Mouse (Mus musculus): Measurements from ENCODE around the gene Uqcrc1. TPM values are rescaled to one million over a fixed set of nuclear protein-coding genes. Genes with fewer than 3 reads are reported as not detected.

Uqcrc1 gene
- polyA plus RNA-seq, 1 experiment, result 1,216 TPM

GRCm38 (mm10) chr9:108985710-108986109 is 49.3 kb downstream of the Uqcrc1 start, which contains the start of gene Ucn2:
Gene Ucn2 (plus strand): TSS chr9:108986010.
- TF ChIP-seq CTCF (IDR thresholded peaks at IDR 0.05; ENCODE audit: extremely low read depth, insufficient read length, insufficient replicate concordance, low read depth, low read length) (no peak), POLR2A (IDR thresholded peaks at IDR 0.05; ENCODE audit: low read depth, low read length) (no peak)
- 76% methylated on average over 4 of the region's 4 CpGs for WGBS
- Histone ChIP-seq H3K27me3 (ENCODE audit: control insufficient read depth, insufficient read depth, low read length) (no peaks in the 10 kb centered on the region), H3K36me3 (ENCODE audit: control insufficient read depth, insufficient read depth, low read length) (no peaks in the 10 kb centered on the region), H3K27ac (ENCODE audit: insufficient read depth, low read depth, low read length) (no peak within 1 kb of the TSS), H3K4me1 (ENCODE audit: control insufficient read depth, insufficient read depth, insufficient read length, low read length) (peaks cover 29% of the 10 kb centered on the region), H3K4me3 (ENCODE audit: low read depth, low read length) (no peak within 1 kb of the TSS)

DNA sequence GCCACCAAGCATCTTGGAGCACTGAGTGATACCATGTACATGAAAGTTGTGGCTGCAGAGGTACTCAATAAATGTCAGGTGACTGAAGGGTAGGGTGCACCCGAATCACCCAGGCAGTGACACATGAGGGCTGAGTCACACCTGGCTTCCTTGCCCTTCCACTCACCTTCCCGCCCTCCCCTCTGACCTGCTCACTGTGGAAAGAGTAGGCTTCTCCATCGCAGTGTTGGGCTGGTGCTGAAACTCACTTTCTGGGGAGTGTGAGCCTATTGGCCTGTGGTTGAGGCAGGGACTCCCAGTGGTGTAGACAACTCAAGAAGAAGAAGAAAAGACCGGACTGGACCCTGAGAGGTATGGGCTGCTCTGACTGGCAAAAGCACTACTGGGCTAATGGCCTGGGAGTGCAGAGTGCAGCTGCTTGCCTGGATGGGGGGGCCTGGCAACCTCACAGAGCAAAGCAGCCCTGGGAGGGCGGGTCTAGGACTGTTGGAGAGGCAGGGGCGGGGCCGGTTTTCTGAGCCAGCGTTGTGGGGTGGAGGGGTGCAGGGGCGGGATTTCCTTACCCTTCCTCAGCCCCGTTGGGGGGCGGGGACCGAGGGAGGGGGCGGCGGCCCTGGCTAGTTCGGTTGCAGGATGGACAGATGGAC is 51.4 kb downstream of the Uqcrc1 start:
- H3K4me3 ChIP-seq (ENCODE audit: low read depth, low read length), result peak overlapping the region; percentile 42
- WGBS, result 26% methylated on average over 14 of the region's 15 CpGs

DNA sequence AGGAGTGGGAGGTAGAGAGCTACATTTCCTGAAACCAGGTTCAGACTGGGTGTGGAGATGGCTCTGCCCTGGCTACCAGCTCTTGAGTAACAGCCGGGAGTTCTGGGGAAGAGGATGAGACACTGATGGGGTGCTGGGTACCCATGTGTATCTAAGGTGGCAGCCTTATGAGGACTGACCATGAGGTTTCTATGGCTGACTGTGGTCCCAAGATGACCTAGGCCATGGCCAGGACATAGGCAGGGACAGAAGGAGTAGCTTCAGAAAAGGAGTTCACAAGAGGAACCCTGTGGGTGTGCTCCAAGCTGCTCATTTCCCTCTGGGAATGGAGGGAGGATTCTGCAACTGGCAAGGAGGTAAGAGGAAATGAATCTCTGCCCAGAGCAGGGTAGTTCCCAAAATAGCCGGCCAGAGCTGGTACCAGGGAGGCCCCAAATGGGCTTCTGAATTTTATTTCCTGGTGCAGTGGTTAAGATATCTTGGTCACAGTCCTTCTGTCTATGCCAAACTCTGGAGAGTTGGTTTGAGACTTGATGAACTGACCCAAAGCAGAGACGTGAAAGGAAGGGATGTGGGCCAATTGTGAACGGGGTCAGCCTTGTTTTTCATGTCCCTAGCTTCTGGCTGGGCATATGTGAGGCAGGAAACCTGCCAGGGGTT is 53.5 kb downstream of the Uqcrc1 start:
- Histone ChIP-seq H3K36me3 (ENCODE audit: control insufficient read depth, insufficient read depth, low read length) (no peaks in the 10 kb centered on the region), H3K4me1 (ENCODE audit: control insufficient read depth, insufficient read depth, insufficient read length, low read length) (peaks cover 45% of the 10 kb centered on the region), H3K27me3 (ENCODE audit: control insufficient read depth, insufficient read depth, low read length) (no peaks in the 10 kb centered on the region), H3K4me3 (ENCODE audit: low read depth, low read length) (peak overlapping the region; percentile 20), H3K27ac (ENCODE audit: insufficient read depth, low read depth, low read length) (peak overlapping the region; percentile 64)
- WGBS, result 50% methylated on average over 4 of the region's 4 CpGs
- no peak for TF ChIP-seq POLR2A (IDR thresholded peaks at IDR 0.05; ENCODE audit: low read depth, low read length)
- no peak for TF ChIP-seq CTCF (IDR thresholded peaks at IDR 0.05; ENCODE audit: extremely low read depth, insufficient read length, insufficient replicate concordance, low read depth, low read length)

More for the DNA sequence above, 51.4 kb downstream of the Uqcrc1 start:
- Histone ChIP-seq H3K36me3 (ENCODE audit: control insufficient read depth, insufficient read depth, low read length) (no peaks in the 10 kb centered on the region), H3K27ac (ENCODE audit: insufficient read depth, low read depth, low read length) (peak overlapping the region; percentile 44; the same call in 1 of the 2 replicates), H3K4me1 (ENCODE audit: control insufficient read depth, insufficient read depth, insufficient read length, low read length) (peaks cover 29% of the 10 kb centered on the region), H3K27me3 (ENCODE audit: control insufficient read depth, insufficient read depth, low read length) (no peaks in the 10 kb centered on the region)
- no peak for TF ChIP-seq CTCF (IDR thresholded peaks at IDR 0.05; ENCODE audit: extremely low read depth, insufficient read length, insufficient replicate concordance, low read depth, low read length)
- no peak for TF ChIP-seq POLR2A (IDR thresholded peaks at IDR 0.05; ENCODE audit: low read depth, low read length)

DNA sequence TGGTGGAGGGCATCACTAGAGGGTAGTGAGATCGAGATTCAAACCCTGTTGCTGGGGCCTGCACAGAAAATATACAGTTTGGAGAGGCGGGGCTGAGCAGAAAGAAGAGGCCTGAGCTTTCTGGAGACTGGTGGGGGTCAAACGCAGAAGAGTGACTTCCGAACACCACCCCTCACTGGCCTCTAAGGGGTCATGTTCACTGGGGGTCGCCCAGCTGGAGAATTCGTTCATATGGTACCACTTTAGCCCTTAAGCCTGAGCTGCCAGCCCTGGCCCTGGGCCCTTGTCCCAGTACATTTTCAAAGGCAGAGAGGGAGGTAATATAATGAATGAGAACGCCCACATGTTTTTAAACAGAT is 54.0 kb downstream of the Uqcrc1 start:
- TF ChIP-seq POLR2A (IDR thresholded peaks at IDR 0.05; ENCODE audit: low read depth, low read length), result no peak
- no peak for TF ChIP-seq CTCF (IDR thresholded peaks at IDR 0.05; ENCODE audit: extremely low read depth, insufficient read length, insufficient replicate concordance, low read depth, low read length)
- Histone ChIP-seq H3K4me1 (ENCODE audit: control insufficient read depth, insufficient read depth, insufficient read length, low read length) (peaks cover 49% of the 10 kb centered on the region), H3K27me3 (ENCODE audit: control insufficient read depth, insufficient read depth, low read length) (no peaks in the 10 kb centered on the region), H3K27ac (ENCODE audit: insufficient read depth, low read depth, low read length) (peak overlapping the region; percentile 64), H3K4me3 (ENCODE audit: low read depth, low read length) (peak overlapping the region; percentile 20), H3K36me3 (ENCODE audit: control insufficient read depth, insufficient read depth, low read length) (no peaks in the 10 kb centered on the region)
- 80% methylated on average over 7 of the region's 7 CpGs for WGBS

DNA sequence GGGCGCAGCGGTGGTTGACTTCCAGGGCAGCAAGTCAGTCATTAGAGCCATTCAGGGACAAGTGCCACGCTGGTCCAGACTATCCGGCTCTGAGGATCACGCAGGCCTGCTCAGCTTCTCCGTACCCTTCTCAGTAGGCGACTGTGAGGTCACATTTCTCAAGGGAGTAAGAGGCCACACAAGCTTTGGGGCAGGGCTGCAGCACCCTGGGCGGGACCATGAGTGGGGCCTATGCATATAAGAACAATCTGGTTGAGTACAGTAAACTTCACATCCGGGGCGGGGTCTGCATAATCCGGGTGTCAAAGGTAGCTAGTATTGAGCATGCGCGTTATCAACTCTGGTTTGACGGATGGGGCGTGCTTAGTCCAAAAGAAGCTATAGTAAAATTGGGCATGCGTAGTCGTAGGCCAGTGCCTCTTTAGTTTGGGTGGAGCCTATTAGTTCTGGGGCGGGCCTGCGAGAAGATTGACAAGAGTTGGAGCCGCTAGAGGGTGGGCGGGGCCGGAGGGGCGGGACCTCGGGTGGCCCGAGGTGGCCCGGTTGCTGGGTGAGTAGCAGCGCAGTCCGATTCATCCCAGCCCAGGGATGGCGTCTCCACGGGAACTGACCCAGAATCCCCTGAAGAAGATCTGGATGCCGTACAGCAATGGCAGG is 55.1 kb downstream of the Uqcrc1 start, which contains the start of gene Pfkfb4:
Pfkfb4 (plus strand) TSS at position 351 of the 657 bp plus-strand sequence.
- peaks cover 59% of the 10 kb centered on the region for H3K4me1 ChIP-seq (ENCODE audit: control insufficient read depth, insufficient read depth, insufficient read length, low read length)
- TF ChIP-seq CTCF (IDR thresholded peaks at IDR 0.05; ENCODE audit: extremely low read depth, insufficient read length, insufficient replicate concordance, low read depth, low read length), result peak; percentile 3; the same call in 1 of the 2 replicates
- TF ChIP-seq POLR2A (IDR thresholded peaks at IDR 0.05; ENCODE audit: low read depth, low read length), result peak; percentile 93
- H3K27me3 ChIP-seq (ENCODE audit: control insufficient read depth, insufficient read depth, low read length), result no peaks in the 10 kb centered on the region
- under 1% methylated on average over 31 of the region's 31 CpGs for WGBS
- H3K4me3 ChIP-seq (ENCODE audit: low read depth, low read length), result peak within 1 kb of the TSS; percentile 78
- no peaks in the 10 kb centered on the region for H3K36me3 ChIP-seq (ENCODE audit: control insufficient read depth, insufficient read depth, low read length)
- H3K27ac ChIP-seq (ENCODE audit: insufficient read depth, low read depth, low read length), result peak within 1 kb of the TSS; percentile 91

DNA sequence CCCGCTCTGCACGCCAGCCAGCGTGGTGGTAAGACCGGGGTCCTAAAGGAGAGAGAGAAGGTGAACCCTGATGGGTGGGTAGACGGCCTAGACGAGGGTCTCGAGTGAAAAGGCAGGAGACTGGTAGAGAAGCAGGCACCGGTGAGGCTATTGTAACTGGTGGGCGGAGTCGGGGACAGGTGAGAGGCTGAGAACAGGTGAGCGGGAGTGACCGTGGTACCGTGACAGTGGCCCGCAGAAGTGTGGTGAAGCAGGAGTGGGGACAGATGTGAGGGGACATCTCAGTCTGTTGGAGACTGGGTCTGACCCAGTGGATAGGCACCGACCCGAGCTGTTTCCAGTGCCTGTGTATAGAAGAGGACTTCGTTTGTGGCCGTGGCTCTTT is 55.6 kb downstream of the Uqcrc1 start:
- Histone ChIP-seq H3K27me3 (ENCODE audit: control insufficient read depth, insufficient read depth, low read length) (no peaks in the 10 kb centered on the region), H3K27ac (ENCODE audit: insufficient read depth, low read depth, low read length) (peak overlapping the region; percentile 85), H3K4me3 (ENCODE audit: low read depth, low read length) (peak overlapping the region; percentile 78), H3K4me1 (ENCODE audit: control insufficient read depth, insufficient read depth, insufficient read length, low read length) (peaks cover 63% of the 10 kb centered on the region), H3K36me3 (ENCODE audit: control insufficient read depth, insufficient read depth, low read length) (no peaks in the 10 kb centered on the region)
- 7% methylated on average over 18 of the region's 18 CpGs for WGBS
- TF ChIP-seq CTCF (IDR thresholded peaks at IDR 0.05; ENCODE audit: extremely low read depth, insufficient read length, insufficient replicate concordance, low read depth, low read length) (no peak), POLR2A (IDR thresholded peaks at IDR 0.05; ENCODE audit: low read depth, low read length) (no peak)
